Mouse (Mus musculus): Measurements from ENCODE around the gene Rita1. TPM values are rescaled to one million over a fixed set of nuclear protein-coding genes. Genes with fewer than 3 reads are reported as not detected.

The Rita1 gene
- total RNA-seq, 2 experiments from 2014 or later = 14.2 to 16.9 TPM

DNA sequence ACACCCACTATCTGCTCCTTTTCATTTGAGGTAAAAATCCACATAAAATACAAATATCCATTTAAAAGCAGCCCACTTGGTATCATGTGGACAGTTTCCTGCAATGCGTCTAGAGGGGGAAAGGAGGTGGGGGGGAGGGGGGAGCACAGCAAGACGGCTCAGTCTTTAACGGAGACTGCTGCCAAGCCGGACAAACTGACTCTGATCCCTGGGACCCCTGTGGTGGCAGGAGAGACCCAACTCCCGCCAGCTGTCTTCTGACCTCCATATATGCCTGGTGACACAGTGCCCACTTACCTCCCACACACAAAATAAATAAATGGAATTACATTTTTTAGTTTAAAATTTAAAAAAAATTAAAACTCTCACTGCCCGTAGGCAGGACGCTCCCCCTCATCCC lies 8.9 kb downstream of the Rita1 start:
- DNase-seq (ENCODE audit: low spot score in 2 of 2) = no peak

DNA sequence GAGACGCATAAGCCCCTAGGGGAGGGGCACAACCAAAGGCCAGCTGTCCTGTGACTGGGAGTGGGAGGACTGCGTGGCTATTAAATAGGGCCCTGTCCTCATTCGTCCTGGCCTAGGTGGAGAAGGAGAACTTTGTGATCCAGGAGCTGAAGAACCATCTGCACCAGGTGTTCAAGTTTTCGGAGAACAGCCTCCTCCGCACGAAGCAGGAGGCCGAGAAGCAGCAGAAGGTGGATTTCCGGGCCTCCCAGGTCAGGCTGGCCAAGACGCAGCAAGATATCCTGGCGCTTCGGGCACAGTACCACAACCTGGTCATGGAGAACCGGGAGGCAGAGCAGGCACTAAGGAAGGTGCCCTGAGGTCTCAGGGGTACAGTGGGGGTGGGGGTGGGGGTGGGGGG lies 10.2 kb downstream of the Rita1 start:
- no peak for DNase-seq (ENCODE audit: low spot score in 2 of 2)

DNA sequence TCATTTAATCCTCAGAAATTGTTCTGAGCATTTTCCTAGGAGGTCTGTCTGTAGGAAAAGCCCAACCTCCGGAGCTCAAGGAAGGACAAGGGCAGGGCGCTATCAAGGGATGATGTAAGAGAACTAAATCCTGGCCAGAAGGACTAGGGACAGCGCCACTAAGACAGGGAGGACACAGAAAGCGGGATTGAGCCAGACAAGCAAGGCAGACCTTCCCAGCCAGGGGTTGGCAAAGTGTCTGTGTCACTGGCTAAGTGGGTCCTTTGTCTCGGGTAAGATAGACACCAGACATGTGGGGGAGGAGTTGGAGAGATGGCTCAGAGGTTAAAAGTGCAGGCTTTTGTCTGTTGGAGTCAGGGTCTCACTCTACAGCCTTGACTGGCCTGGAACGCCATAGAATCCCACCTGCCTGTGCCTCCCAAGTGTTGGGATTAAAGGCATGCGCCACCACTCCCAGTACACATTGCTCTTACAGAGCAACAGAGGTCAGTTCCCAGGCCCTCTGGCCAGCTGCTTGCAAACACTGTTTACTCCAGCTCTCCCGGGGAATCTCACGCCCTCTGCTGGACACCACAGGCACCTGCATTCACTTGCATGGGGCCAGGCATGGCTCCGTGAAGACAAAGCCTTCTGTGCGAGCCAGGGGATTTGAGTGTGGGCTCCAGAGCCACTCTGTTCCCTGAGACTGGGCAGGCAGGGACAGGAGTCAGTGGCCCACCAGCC lies 11.3 kb downstream of the Rita1 start:
- no peak for DNase-seq (ENCODE audit: low spot score in 2 of 2)

DNA sequence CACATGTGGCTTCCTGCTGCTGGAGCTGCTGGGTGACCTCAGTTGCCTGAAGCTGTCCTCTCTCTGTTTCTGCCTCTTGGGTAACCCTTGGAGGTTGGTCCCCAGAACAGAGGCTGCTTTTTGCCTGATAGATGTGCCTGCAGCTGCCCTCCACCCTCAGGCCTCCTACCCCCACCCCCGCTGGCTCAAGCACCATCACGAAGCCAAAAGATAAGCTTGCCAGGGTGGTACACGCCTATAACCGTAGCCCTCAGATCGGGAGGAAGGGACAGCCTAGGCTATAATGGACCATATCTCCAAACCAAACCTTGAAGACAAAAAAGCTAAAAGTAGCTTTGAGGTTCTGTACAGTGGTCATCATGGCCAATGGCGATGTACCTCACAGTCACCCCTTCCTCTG lies 12.8 kb downstream of the Rita1 start:
- DNase-seq (ENCODE audit: low spot score in 2 of 2) = no peak

DNA sequence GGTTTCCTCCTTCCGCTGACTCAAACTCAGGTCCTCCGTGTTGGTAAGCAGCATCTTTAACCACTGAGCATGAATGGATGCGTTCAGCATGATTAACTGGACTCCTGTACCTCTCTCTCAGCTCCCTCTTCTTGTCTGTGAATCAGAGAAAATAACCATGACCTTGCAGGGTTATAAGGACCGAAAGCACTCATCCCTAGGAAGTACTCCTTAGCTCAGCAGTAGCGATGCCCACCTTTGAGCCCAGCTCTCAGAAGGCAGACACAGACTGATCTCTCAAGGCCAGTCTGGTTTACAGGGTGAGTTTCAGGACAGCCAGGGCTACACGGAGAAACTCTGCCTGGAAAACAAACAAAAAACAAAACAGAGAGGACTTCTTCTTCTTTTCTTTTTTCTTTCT lies 17.9 kb downstream of the Rita1 start:
- no peak for DNase-seq (ENCODE audit: low spot score in 2 of 2)

DNA sequence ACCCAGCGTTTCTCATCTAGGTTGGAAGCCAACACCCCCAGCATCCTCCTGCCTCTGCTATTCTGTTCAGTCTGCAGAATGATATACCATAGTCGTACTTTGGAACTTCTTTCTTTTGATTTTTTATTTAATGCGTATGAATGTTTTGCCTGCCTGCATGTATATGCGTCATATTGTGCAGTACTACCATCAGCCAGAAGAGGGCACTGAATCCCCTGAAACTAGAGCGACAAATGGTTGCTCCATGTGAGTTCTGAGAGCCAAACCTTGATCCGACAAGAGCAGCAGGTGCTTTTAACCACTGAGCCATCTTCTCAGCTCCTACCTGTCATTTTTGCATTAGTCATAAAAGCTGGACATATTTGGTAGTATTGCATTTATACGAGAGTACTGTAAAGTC lies 20.2 kb downstream of the Rita1 start:
- no peak for DNase-seq (ENCODE audit: low spot score in 2 of 2)

DNA sequence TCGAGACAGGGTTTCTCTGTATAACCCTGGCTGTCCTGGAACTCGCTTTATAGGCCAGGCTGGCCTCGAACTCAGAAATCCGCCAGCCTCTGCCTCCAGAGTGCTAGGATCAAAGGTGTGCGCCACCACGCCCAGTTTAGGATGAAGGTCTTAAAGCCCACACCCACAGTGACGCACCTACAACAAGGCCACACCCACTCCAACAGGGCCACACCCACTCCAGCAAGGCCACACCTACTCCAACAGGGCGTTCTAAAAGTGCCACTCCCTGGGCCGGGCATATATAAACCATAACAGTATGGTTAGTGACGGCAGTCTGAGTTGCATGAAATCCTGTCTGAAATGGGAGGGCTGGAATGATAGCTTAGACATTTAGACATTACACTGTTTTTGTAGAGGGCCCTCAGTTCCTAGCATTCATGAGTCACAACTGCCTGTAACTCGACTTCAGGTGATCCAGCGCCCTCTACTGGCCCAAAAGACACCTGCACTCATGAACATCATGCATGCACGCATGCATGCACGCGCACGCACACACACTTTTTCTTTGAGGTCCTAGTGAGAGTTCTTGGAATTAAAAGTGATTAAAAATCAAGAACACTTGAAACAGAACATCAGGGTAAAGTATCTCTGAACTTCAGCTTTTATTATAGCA lies 21.9 kb downstream of the Rita1 start:
- no peak for DNase-seq (ENCODE audit: low spot score in 2 of 2)

DNA sequence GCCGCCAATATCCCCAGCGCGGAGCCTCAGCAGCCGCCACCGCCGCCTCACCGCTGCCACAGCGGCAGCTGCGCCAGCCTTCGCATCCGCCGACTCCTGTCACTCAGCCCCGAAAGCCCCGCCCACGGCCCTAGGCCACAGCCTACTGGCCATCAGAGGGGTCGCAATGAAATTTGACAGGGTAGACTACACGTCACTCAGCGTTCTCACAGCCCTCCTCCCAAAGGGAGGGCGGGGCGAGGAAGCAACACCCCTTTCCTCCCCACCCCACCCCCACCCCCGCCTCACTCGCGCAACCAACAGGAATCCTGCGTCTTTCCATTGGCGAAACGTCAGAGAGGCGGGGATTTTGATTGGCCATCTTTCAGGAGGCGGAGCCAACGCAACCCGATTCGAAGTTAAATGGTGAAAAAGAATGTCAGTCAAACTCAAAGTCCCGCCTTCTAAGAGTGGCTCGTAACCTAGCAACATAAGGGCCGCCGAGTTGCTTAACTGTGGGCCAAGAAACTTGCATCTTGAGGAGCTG lies 23.8 kb downstream of the Rita1 start, which contains the start of the genes Tpcn1 and Iqcd:
Gene Tpcn1 (minus strand): TSS at position 105 of the 526 bp plus-strand sequence.
Gene Iqcd (plus strand): TSS at position 448 of the 526 bp plus-strand sequence.
- peak; percentile 95 to 98 for DNase-seq (ENCODE audit: low spot score in 2 of 2)

DNA sequence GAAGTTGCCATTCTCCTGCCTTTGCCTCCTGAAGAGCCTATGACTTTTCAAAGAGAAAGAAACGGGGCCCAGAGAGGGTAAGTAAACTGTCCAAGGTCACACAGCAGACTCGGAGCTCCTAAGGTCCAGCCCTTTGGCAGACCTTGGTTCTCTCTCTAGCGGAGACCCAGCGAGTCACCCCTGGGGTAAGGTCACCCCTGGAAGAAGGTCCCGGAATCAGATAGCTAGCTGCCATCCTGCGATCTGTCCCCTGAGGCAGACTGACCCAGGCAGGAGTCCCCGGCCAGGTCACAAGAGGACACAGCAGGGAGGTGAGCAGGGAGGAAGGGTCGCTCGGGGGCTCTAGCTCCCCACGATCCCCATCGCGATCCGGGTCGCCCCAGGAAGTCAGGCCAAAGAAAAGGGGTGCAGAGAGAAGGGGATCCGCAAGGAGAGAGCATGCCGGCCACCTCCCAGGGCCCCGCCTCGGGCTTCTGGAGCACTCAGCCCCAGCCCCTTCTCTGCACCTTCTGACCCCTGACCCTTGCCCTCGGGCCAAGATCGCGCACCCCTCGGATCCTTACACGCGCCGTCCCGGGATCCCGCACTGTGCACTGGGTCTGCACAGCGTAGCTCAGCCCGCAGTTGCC lies 24.3 kb downstream of the Rita1 start:
- DNase-seq (ENCODE audit: low spot score in 2 of 2) = no peak

DNA sequence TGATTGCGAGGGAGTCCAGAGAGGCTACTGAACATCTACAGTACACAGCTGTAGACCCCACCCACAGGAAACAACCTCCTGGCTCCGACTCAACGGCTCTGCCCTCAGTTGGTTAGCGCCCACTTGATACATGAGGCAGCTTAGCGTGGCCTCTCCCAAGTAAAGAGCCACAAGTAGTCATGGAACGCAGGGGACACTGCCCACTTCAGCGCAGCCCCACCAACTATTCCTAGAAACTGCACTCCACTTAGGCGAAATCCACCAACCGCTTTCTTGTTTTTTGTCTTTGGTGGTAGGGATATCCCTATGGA lies 24.8 kb downstream of the Rita1 start:
- DNase-seq (ENCODE audit: low spot score in 2 of 2) = no peak

DNA sequence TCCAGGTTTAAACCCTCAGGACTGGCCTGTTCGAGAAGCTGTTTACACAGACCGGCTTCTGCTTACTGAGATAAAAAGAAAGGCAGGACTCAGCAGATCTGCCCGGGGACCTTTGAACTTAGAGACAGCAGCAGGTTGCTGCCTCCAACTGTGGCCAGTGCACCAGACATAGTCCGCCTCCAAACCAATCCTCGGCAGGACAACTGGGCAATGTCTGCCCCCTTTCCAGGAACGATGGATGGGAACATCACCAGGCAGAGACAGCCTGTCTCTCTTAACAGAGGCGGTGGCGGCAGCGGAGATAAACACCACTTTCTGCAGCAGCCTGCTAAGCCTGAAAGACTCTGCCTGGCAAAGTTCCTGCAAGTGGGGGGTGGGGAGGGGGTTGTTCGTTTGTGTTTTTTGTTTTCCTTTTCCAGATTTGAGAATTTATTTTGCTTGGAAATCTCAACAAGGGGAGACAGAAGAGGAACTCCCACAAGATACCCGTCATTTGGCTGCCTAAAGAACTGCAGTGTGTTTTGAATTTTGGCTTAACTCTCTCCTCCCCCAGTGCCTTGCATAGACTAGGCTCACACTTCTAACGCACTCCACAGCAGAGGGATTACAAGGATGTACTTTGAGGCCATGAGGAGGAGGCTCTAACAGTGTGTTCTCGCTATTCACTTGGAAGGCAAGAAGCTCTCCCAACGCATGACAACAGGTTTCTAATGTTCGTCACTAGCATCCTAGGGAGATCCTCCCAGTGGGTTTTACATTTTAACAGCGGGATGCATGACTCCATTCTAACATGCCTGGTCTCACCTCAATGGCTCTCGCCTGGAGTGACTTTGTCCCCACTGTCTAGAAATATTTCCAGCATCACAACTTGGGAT lies 25.4 kb downstream of the Rita1 start:
- no peak for DNase-seq (ENCODE audit: low spot score in 2 of 2)

DNA sequence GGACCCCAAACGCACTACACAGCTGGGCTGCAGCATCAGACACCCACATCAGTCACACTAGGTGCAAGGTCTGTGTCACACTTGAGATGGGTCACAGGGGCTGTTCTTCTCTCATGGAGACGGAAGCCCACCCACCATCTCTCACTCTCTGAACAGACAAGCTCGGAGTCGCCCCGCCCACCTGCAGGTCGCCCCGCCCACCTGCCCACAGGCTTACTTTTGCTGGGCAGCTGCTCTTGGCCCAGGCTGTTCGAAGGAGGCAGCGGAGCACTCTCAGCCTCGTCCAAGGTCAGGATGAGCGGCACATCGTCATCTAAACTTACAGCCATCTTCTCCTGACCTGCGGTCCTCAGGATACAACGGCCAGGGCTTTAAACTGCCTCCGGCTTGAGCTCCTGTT lies 27.4 kb downstream of the Rita1 start:
- DNase-seq (ENCODE audit: low spot score in 2 of 2) = no peak

DNA sequence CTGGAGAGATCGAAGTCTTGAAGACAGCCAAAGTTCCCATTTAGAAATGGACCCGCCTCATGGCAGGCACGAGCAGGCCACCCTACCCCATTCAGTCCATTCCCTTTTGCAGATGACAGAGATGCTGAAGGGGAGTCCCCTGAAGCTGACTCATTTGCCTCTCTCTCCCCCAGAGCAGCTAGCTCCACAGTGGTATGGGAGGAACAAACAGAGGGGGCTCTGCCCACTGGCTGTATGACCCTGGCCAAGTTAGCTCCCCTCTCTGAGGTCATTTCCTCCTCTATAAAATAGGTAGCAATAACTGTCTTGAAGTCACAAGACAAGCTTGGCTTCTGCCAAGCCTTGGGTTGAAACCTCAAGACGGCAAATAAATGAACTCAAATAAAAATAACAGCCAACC lies 28.9 kb downstream of the Rita1 start:
- DNase-seq (ENCODE audit: low spot score in 2 of 2) = no peak

DNA sequence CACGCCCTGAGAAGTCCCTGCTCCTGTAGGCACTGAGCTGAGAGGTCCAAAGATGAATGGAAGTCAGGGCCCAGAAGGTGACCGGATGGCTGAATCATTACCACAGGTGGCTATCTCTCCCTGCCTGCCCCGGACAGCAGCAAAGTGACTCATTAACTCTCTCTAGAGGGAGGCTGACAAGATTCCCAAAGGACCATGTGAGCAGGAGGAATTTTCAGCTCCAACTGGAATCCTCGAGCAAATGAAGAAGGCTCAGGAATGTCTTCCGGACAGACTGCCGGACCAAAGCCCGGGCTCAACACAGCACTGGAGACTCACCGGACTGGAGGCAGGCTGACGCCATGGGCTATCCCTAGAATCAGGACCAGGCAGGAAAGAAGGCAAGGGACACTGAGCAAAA lies 30.4 kb downstream of the Rita1 start:
- DNase-seq (ENCODE audit: low spot score in 2 of 2) = no peak

DNA sequence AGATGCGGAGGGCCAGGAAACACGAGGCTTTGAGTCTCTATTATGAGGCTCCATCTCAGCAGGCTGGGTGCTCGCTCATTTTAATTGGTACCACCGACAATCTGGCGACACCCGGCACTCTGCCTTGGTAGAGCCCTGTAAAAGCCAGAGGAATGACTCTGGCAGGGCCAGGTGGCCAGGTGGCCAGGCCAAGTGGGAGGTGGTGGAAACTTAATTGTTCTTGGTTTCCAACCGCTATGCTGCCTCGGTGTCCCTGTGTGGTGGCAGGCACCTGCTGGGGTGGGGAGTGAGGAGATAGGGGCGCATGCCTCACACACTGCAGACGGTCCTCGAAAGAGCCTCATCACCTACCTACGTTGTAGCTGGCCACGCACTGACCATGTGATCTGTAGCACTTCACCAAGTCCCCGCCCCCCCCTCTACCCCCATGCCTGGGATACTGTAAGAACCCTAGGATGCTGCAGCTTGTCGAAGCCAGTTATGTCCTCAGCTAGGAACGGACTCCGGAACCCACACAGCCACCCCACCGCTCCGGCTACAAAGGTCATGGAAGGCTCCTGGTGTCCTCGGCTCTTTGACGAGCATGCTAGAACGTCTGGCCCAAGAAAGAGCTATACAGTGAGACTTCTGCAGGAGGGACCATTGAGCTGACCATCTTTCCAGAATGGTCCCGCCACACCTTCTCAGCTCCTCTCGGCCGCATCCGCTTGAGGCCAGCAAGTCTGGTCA lies 32.3 kb downstream of the Rita1 start:
- DNase-seq (ENCODE audit: low spot score in 2 of 2) = no peak

DNA sequence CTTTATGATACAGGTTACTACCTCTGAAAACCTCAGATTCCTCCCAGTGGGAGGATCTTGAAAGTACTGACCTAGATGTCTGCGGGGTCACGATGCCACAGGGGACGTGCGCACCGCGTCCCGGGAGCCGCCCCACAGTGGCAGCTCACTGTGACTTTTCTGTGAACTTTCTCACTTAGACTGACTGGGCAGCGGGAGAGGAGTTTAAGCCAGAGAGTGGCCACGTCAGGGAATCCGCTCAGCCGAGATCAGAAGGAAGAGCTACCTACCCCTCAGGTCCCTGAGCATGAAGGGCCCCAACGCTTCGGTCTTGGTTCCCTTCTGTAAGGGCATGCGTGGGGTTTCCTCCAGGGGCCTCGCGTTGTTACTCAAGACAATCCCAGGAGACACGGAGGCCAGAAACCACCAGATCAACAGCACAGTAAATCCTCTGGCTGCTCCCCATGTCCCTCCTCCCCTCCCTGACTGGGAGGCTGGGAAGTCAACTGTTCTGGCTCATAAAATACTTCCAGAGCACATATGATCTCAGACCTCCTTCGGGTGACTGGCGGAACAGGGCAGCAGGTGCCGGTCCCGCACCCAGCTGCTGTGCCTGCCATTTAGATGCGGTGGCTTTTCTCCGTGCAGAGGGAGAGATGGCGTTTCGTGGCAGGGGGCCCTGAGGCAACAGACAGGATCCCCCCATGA lies 33.0 kb downstream of the Rita1 start:
- no peak for DNase-seq (ENCODE audit: low spot score in 2 of 2)

DNA sequence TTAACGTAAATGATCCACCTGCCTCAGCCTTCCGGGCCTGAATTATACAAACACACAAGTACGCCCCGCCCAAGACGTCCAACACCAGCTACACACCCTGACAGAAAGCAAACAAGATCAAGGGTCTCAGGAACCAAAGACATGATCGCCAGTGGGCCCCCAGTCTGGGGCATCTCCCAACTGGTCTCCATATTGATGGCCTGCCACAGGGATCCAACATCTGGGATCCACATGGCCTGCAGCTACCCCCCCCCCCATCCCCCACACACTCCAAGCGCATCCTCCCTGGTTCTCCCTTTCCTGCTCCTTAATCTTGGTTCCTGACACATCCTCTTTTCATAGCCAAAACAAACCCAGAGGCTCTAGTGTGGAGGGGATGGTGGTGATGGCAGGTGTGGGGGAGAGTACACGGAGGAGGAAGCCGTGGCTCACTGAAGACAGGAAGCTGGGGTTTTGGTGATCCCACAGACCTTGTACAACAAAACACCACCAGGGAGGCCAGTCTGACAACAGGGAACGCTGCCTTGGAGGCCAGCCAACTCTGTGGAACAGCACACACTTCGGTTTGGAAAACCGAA lies 33.8 kb downstream of the Rita1 start:
- no peak for DNase-seq (ENCODE audit: low spot score in 2 of 2)

DNA sequence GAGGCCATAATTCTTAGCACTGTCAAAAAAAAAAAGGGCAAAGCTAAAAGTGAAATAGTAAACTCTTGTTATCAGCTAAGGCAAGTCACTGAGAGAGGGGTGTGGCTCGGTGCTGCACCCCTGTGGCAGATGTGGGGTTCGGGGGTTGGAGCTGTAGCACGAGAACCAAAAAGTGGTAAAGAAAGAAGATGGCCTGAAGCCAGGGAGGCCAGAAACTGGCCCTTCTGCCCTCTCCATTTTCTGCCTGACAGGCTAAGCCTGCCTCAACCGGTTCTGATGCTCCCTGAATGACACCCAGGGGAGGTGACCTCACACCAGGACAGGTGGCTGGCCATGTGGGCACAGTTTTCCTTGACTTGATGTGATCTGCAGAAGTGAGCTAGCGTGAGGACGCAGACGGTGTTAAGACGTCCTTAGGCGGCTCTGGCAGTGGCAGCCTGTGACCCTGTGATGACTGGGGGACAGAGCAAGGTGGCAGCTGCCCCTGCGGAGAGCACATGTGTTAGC lies 34.4 kb downstream of the Rita1 start:
- DNase-seq (ENCODE audit: low spot score in 2 of 2) = no peak

DNA sequence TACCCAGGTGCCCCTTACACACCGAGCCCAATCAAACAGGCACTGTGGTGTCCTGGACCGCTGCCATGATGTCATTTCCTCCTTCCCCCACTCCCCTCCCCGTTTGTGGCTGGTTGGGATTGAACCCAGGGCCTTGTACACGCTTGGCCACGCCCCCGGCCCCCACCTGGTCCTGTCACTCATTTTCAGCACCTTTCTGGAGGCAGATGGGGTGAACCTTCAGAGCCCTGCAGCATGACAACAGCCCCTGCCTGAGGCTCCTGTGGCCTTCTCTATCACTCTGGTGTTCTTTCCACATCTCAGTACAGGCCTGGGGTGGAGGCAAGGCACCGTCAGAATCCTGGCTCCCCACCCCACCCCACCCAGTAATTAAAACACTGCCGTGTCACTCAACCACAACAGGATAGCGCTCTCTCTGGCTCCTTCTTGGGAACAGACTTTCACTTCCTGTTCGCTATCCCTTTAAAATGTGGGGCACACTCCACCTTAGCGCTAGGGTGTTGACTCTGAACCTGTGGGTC lies 35.5 kb downstream of the Rita1 start:
- DNase-seq (ENCODE audit: low spot score in 2 of 2) = no peak

Measured in adrenal gland, adult 18-20 months (tissue).